Mouse (Mus musculus) G1E (cell line): ENCODE measurements around the gene Fcho2.

Experiments used
- CTCF ChIP-seq: IDR thresholded peaks from 2 replicates; pipeline ENCODE4 v1.5.1; 2012; ENCODE audit warnings: low read depth, low read length, inconsistent platforms, mixed read lengths
- GATA1 ChIP-seq: IDR thresholded peaks from 2 replicates; pipeline ENCODE4 v1.6.1; 2012; ENCODE audit warnings: borderline replicate concordance, low read length, inconsistent platforms, mixed read lengths
- GATA2 ChIP-seq: IDR thresholded peaks from 2 replicates; pipeline ENCODE4 v1.6.1; 2012; ENCODE audit warnings: low read depth, low read length, inconsistent platforms, borderline replicate concordance
- POLR2AphosphoS5 ChIP-seq: IDR thresholded peaks from 2 replicates; pipeline ENCODE4 v1.6.1; 2012; ENCODE audit warnings: low read depth, low read length, inconsistent platforms; ENCODE audit not compliant: insufficient replicate concordance
- TAL1 ChIP-seq: conservative IDR thresholded peaks from 2 replicates; pipeline ENCODE4 v1.6.1; 2012; ENCODE audit warnings: low read depth, low read length, inconsistent platforms, mixed read lengths

DNA sequence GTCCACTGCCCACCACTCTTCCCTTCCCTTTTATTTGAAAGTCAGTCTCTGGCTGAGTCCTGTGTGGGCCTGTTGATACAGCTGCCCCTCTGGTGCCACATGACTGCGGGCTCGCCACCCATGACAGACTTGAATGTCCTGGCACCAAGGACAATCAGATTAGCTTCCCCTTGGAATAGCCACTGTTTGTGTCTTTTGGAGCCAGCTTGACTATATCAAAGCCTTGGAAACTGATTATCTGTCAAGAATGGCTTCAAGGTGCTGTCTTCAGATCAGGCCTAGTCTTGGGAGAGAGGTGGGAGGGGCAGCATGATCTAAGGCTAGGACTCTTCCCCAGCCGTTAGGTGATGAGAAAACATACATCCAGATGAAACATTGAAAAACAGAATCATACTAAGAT is 118.5 kb downstream of the Fcho2 start:
- TF ChIP-seq CTCF, result no peak
- TF ChIP-seq POLR2AphosphoS5, result no peak
- no peak for TF ChIP-seq GATA1
- TF ChIP-seq TAL1, result no peak
- TF ChIP-seq GATA2, result no peak
